Mouse (Mus musculus): ENCODE measurements around the gene Gm38100. TPM values are rescaled to one million over a fixed set of nuclear protein-coding genes. Genes with fewer than 3 reads are reported as not detected.
A peak's percentile ranks its signal among the peaks of the same experiment; 100 is the strongest.

The Gm38100 gene
- total and polyA plus RNA-seq, 3 experiments = 0.15 to 0.24 TPM; not detected in 1

- no peaks in the 10 kb centered on the region for H3K9me3 ChIP-seq (replicated peaks; ENCODE audit: insufficient read depth, low read length)
- no peak for DNase-seq (ENCODE audit: low read depth, low spot score)
These were observed 11.3 kb downstream of the Gm38100 start for GRCm38 (mm10) chr1:175931391-175931790.

GRCm38 (mm10) chr1:175936282-175936737 is 16.2 kb downstream of the Gm38100 start:
- no peak for TF ChIP-seq GABPA (IDR thresholded peaks at IDR 0.05; ENCODE audit: low read depth, low read length)
- no peak for TF ChIP-seq CHD2 (IDR thresholded peaks at IDR 0.05; ENCODE audit: low read length)
- no peak for TF ChIP-seq TBP (IDR thresholded peaks at IDR 0.05; ENCODE audit: low read depth, low read length)
- TF ChIP-seq CTCF (IDR thresholded peaks at IDR 0.05 in 2 of 3, conservative IDR thresholded peaks at IDR 0.05 in 1 of 3; ENCODE audit: control insufficient read depth in 1 of 3, insufficient read depth in 1 of 3, low read depth in 2 of 3, low read length in 3 of 3, poor library complexity in 1 of 3, severe bottlenecking in 1 of 3) = peak; percentile 45 to 91 (median 78); a peak in 5 of 6 replicates
- TF ChIP-seq SMC3 (IDR thresholded peaks at IDR 0.05; ENCODE audit: low read depth, low read length) = peak; percentile 93
- TF ChIP-seq POLR2AphosphoS5 (IDR thresholded peaks at IDR 0.05; ENCODE audit: borderline replicate concordance, low read depth, low read length) = no peak
- TF ChIP-seq MEF2A (IDR thresholded peaks at IDR 0.05; ENCODE audit: extremely low read depth, insufficient replicate concordance, low read depth, low read length, poor library complexity, severe bottlenecking) = no peak
- no peak for TF ChIP-seq TAL1 (IDR thresholded peaks at IDR 0.05; ENCODE audit: low read length)
- no peak for TF ChIP-seq CHD1 (IDR thresholded peaks at IDR 0.05; ENCODE audit: low read depth, low read length)
- TF ChIP-seq RAD21 (IDR thresholded peaks at IDR 0.05; ENCODE audit: low read depth, low read length) = peak; percentile 96
- TF ChIP-seq MAZ (IDR thresholded peaks at IDR 0.05; ENCODE audit: low read depth, low read length) = no peak
- peak; percentile 80 for TF ChIP-seq ZC3H11A (IDR thresholded peaks at IDR 0.05; ENCODE audit: low read depth, low read length)
- no peak for TF ChIP-seq USF2 (IDR thresholded peaks at IDR 0.05; ENCODE audit: borderline replicate concordance in 1 of 2, insufficient read depth in 1 of 2, low read depth in 1 of 2, low read length in 2 of 2)
- no peak for TF ChIP-seq SIN3A (IDR thresholded peaks at IDR 0.05; ENCODE audit: low read length)
- no peak for TF ChIP-seq ZMIZ1 (IDR thresholded peaks at IDR 0.05; ENCODE audit: low read depth, low read length)
- no peak for TF ChIP-seq NELFE (IDR thresholded peaks at IDR 0.05; ENCODE audit: low read depth, low read length)
- peak; percentile 86 for DNase-seq (ENCODE audit: low read depth, low spot score)
- H3K79me2 ChIP-seq (ENCODE audit: control insufficient read depth, insufficient read depth, low read length, poor library complexity) = no peaks in the 10 kb centered on the region
- H3K27ac ChIP-seq (ENCODE audit: control insufficient read depth, low read depth, low read length) = no peak overlapping the region
- no peaks in the 10 kb centered on the region for H3K9me3 ChIP-seq (replicated peaks; ENCODE audit: insufficient read depth, low read length)
- H3K4me3 ChIP-seq (ENCODE audit: control insufficient read depth in 1 of 2, insufficient read depth in 1 of 2, low read depth in 2 of 2, low read length in 2 of 2) = no peak overlapping the region
- no peaks in the 10 kb centered on the region for H3K27me3 ChIP-seq (ENCODE audit: control insufficient read depth in 1 of 2, insufficient read depth in 2 of 2, low read length in 2 of 2)
- no peaks in the 10 kb centered on the region for H3K4me1 ChIP-seq (ENCODE audit: control insufficient read depth in 1 of 2, insufficient read depth in 2 of 2, low read length in 2 of 2)
- no peak overlapping the region for H3K9ac ChIP-seq (ENCODE audit: control insufficient read depth, low read depth, low read length, poor library complexity, severe bottlenecking)
- no peaks in the 10 kb centered on the region for H3K36me3 ChIP-seq (ENCODE audit: control insufficient read depth in 1 of 2, insufficient read depth in 2 of 2, low read length in 2 of 2)

More at GRCm38 (mm10) chr1:175931391-175931790, 11.3 kb downstream of the Gm38100 start:
- H3K27ac ChIP-seq (ENCODE audit: control insufficient read depth, low read depth, low read length) = no peak overlapping the region
- no peaks in the 10 kb centered on the region; a peak in 1 of 4 replicates for H3K27me3 ChIP-seq (ENCODE audit: control insufficient read depth in 1 of 2, insufficient read depth in 2 of 2, low read length in 2 of 2)
- no peaks in the 10 kb centered on the region for H3K79me2 ChIP-seq (ENCODE audit: control insufficient read depth, insufficient read depth, low read length, poor library complexity)
- no peak overlapping the region for H3K9ac ChIP-seq (ENCODE audit: control insufficient read depth, low read depth, low read length, poor library complexity, severe bottlenecking)
- H3K36me3 ChIP-seq (ENCODE audit: control insufficient read depth in 1 of 2, insufficient read depth in 2 of 2, low read length in 2 of 2) = no peaks in the 10 kb centered on the region
- H3K4me1 ChIP-seq (ENCODE audit: control insufficient read depth in 1 of 2, insufficient read depth in 2 of 2, low read length in 2 of 2) = no peaks in the 10 kb centered on the region
- no peak for TF ChIP-seq RAD21 (IDR thresholded peaks at IDR 0.05; ENCODE audit: low read depth, low read length)
- TF ChIP-seq EP300 (IDR thresholded peaks at IDR 0.05; ENCODE audit: low read depth in 1 of 2, low read length in 2 of 2) = no peak
- no peak for TF ChIP-seq POLR2AphosphoS2 (IDR thresholded peaks at IDR 0.05; ENCODE audit: low read length)
- no peak for TF ChIP-seq ZNF384 (IDR thresholded peaks at IDR 0.05; ENCODE audit: low read depth, low read length)
- no peak for TF ChIP-seq ZMIZ1 (IDR thresholded peaks at IDR 0.05; ENCODE audit: low read depth, low read length)
- TF ChIP-seq RCOR1 (IDR thresholded peaks at IDR 0.05; ENCODE audit: low read depth, low read length) = no peak
- TF ChIP-seq E2F4 (IDR thresholded peaks at IDR 0.05; ENCODE audit: borderline replicate concordance, low read depth, low read length) = no peak
- no peak for TF ChIP-seq BHLHE40 (IDR thresholded peaks at IDR 0.05; ENCODE audit: borderline replicate concordance, low read depth, low read length)
- TF ChIP-seq GABPA (IDR thresholded peaks at IDR 0.05; ENCODE audit: low read depth, low read length) = no peak
- TF ChIP-seq UBTF (IDR thresholded peaks at IDR 0.05; ENCODE audit: borderline replicate concordance, insufficient read depth, low read depth, low read length) = no peak
- TF ChIP-seq ETS1 (IDR thresholded peaks at IDR 0.05; ENCODE audit: low read depth, low read length) = no peak
- no peak for TF ChIP-seq TAL1 (IDR thresholded peaks at IDR 0.05; ENCODE audit: low read length)
- TF ChIP-seq MAZ (IDR thresholded peaks at IDR 0.05; ENCODE audit: low read depth, low read length) = no peak
- TF ChIP-seq POLR2AphosphoS5 (IDR thresholded peaks at IDR 0.05; ENCODE audit: borderline replicate concordance, low read depth, low read length) = no peak
- no peak for TF ChIP-seq CHD1 (IDR thresholded peaks at IDR 0.05; ENCODE audit: low read depth, low read length)
- TF ChIP-seq SIN3A (IDR thresholded peaks at IDR 0.05; ENCODE audit: low read length) = no peak
- no peak for TF ChIP-seq MXI1 (IDR thresholded peaks at IDR 0.05; ENCODE audit: low read depth, low read length)
- no peak overlapping the region for H3K4me3 ChIP-seq (ENCODE audit: control insufficient read depth in 1 of 2, insufficient read depth in 1 of 2, low read depth in 2 of 2, low read length in 2 of 2)

Data from MEL (cell line).